Mouse (Mus musculus) colon, adult 2 months (tissue): Measurements from ENCODE around the gene Timp3. TPM values are rescaled to one million over a fixed set of nuclear protein-coding genes. Genes with fewer than 3 reads are reported as not detected.

Source experiments
- polyA plus RNA-seq: library from polyadenylated mRNA; depleted of rRNA; stranded (reverse); fragments of >200 nt; gene quantifications from 2 replicates; pipeline ENCODE4 v1.2.3, GENCODE M21; 2012; rRNA removed

The Timp3 gene
- 72.0 and 72.3 TPM in 2 replicates for polyA plus RNA-seq

GRCm38 (mm10) chr10:86300293-86301116 lies at the start of gene Timp3:
Gene Timp3 (plus strand): TSS chr10:86300372.

Other genes starting within 250 kb of the Timp3 start
- 1.4 and 1.5 TPM in 2 replicates for gene Syn3, start 198.5 kb downstream of the Timp3 start, polyA plus RNA-seq